Mouse (Mus musculus) lung, postnatal 0 days (tissue): ENCODE measurements at regions not wholly inside any gene's neighbourhood (a gene's known extent, or its start where the extent isn't known, plus 50 kb on each side); places are given as distances from the start of the nearest gene placed in this dataset.

Experiments used
- CTCF ChIP-seq: IDR thresholded peaks from 2 replicates; pipeline ENCODE4 v1.5.1; 2016; ENCODE audit warnings: antibody characterized with exemption, mild to moderate bottlenecking
- EP300 ChIP-seq: IDR thresholded peaks from 2 replicates; pipeline ENCODE4 v1.6.1; 2016; ENCODE audit warnings: antibody characterized with exemption, mild to moderate bottlenecking, control low read depth

GRCm38 (mm10) chr15:94190081-94190488 lies 275.1 kb downstream of the Adamts20 start:
- TF ChIP-seq CTCF (no peak), EP300 (no peak)
